Mouse (Mus musculus) megakaryocyte-erythroid progenitor cell, adult 5-6 weeks (primary cell): Measurements from ENCODE around the gene Ssbp3. TPM values are rescaled to one million over a fixed set of nuclear protein-coding genes. Genes with fewer than 3 reads are reported as not detected.

Experiments
- ATAC-seq: replicated peaks from 2 replicates; pipeline ENCODE4 v1.8.0; 2016; ENCODE audit warnings: mild to moderate bottlenecking, inconsistent platforms; ENCODE audit not compliant: severe bottlenecking, poor library complexity, low FRiP score, low TSS enrichment
- total RNA-seq, 2 experiments: library from RNA; stranded (forward) in 1 of 2; stranded (reverse) in 1 of 2; fragments of 200-1000, 215-1000 nt in 1 of 2; fragments of >200 nt in 1 of 2; fragmentation: Nextera tagmentation in 1 of 2; gene quantifications; 2 replicates each; pipeline ENCODE4 v1.2.3; 2014 to 2017

Ssbp3 gene
- total RNA-seq, 2 experiments from 2014 or later = 63.4 to 138 TPM

- ATAC-seq = peak; percentile 23; the same call in 1 of the 2 replicates
Observed at GRCm38 (mm10) chr4:106951455-106951854, 41.0 kb downstream of the Ssbp3 start.

GRCm38 (mm10) chr4:106953221-106953620 lies 42.7 kb downstream of the Ssbp3 start:
- ATAC-seq = no peak

- ATAC-seq = no peak
Observed at GRCm38 (mm10) chr4:106953760-106954159, 43.3 kb downstream of the Ssbp3 start.

GRCm38 (mm10) chr4:106955729-106956712 lies 45.5 kb downstream of the Ssbp3 start:
- peak; percentile 73 for ATAC-seq

GRCm38 (mm10) chr4:106958117-106958516 lies 47.6 kb downstream of the Ssbp3 start:
- no peak for ATAC-seq

- ATAC-seq = no peak
Observed at GRCm38 (mm10) chr4:106958561-106958960, 48.1 kb downstream of the Ssbp3 start.

- no peak for ATAC-seq
Observed at GRCm38 (mm10) chr4:106959506-106960302, 49.2 kb downstream of the Ssbp3 start.

- ATAC-seq = no peak
Observed at GRCm38 (mm10) chr4:106960476-106960875, 50.0 kb downstream of the Ssbp3 start.

GRCm38 (mm10) chr4:106961321-106961720 lies 50.8 kb downstream of the Ssbp3 start:
- no peak for ATAC-seq

- ATAC-seq = no peak
Observed at GRCm38 (mm10) chr4:106964356-106964755, 53.9 kb downstream of the Ssbp3 start.

- no peak for ATAC-seq
Observed at GRCm38 (mm10) chr4:106964996-106965395, 54.5 kb downstream of the Ssbp3 start.

- ATAC-seq = no peak
Observed at GRCm38 (mm10) chr4:106966443-106966842, 55.9 kb downstream of the Ssbp3 start.

GRCm38 (mm10) chr4:106968910-106969309 lies 58.4 kb downstream of the Ssbp3 start:
- ATAC-seq = no peak

- ATAC-seq = no peak
Observed at GRCm38 (mm10) chr4:106970786-106971185, 60.3 kb downstream of the Ssbp3 start.

GRCm38 (mm10) chr4:106972061-106972460 lies 61.6 kb downstream of the Ssbp3 start:
- ATAC-seq = no peak

GRCm38 (mm10) chr4:106972461-106973384 lies 62.2 kb downstream of the Ssbp3 start:
- no peak for ATAC-seq

- ATAC-seq = no peak
Observed at GRCm38 (mm10) chr4:106975324-106975723, 64.8 kb downstream of the Ssbp3 start.

- no peak for ATAC-seq
Observed at GRCm38 (mm10) chr4:106975890-106976289, 65.4 kb downstream of the Ssbp3 start.

- ATAC-seq = no peak
Observed at GRCm38 (mm10) chr4:106976576-106976975, 66.1 kb downstream of the Ssbp3 start.
